Mouse (Mus musculus) MEL (cell line): Measurements from ENCODE around the gene Cdc14b. TPM values are rescaled to one million over a fixed set of nuclear protein-coding genes. Genes with fewer than 3 reads are reported as not detected.

ENCODE experiments used
- DNase-seq: peaks from one replicate; pipeline ENCODE4 v3.0.0; 2011; ENCODE audit warnings: low read depth, low spot score
- H3K27ac ChIP-seq: 2 replicates; pipeline ENCODE4 v1.5.1; 2012; ENCODE audit warnings: low read depth, mild to moderate bottlenecking, control low read depth, low read length, moderate library complexity; ENCODE audit not compliant: control insufficient read depth
- H3K27me3 ChIP-seq, 2 experiments: fragments of 150-350 bp in 1 of 2; sonication (generic) in 1 of 2; 2 replicates each; pipeline ENCODE4 v1.6.1; 2012; ENCODE audit warnings: low read length in 2 of 2, mild to moderate bottlenecking in 2 of 2, improper control_type of control experiment in 1 of 2, moderate library complexity in 1 of 2; ENCODE audit not compliant: insufficient read depth in 2 of 2, control insufficient read depth in 1 of 2
- H3K36me3 ChIP-seq, 2 experiments: 2 replicates each; pipeline ENCODE4 v1.6.1; 2012 to 2014; ENCODE audit warnings: low read length in 2 of 2, improper control_type of control experiment in 1 of 2, inconsistent platforms in 1 of 2, mild to moderate bottlenecking in 1 of 2; ENCODE audit not compliant: insufficient read depth in 2 of 2, control insufficient read depth in 1 of 2
- H3K4me1 ChIP-seq, 2 experiments: fragments of 150-350 bp in 1 of 2; sonication (generic) in 1 of 2; 2 replicates each; pipeline ENCODE4 v1.6.1; 2012; ENCODE audit warnings: low read length in 2 of 2, improper control_type of control experiment in 1 of 2, mild to moderate bottlenecking in 1 of 2; ENCODE audit not compliant: insufficient read depth in 2 of 2, control insufficient read depth in 1 of 2
- H3K4me3 ChIP-seq, 2 experiments: fragments of 150-350 bp in 1 of 2; sonication (generic) in 1 of 2; 2 replicates each; pipeline ENCODE4 v1.5.1; 2012; ENCODE audit warnings: low read depth in 2 of 2, low read length in 2 of 2, mild to moderate bottlenecking in 2 of 2, moderate library complexity in 2 of 2, control low read depth in 1 of 2, improper control_type of control experiment in 1 of 2; ENCODE audit not compliant: control insufficient read depth in 1 of 2, insufficient read depth in 1 of 2
- H3K79me2 ChIP-seq: 2 replicates; pipeline ENCODE4 v1.6.1; 2012; ENCODE audit warnings: mild to moderate bottlenecking, low read length, moderate library complexity; ENCODE audit not compliant: control insufficient read depth, poor library complexity, insufficient read depth
- H3K9ac ChIP-seq: 2 replicates; pipeline ENCODE4 v1.6.1; 2012; ENCODE audit warnings: low read depth, mild to moderate bottlenecking, control low read depth, low read length, moderate library complexity; ENCODE audit not compliant: control insufficient read depth, poor library complexity, severe bottlenecking
- H3K9me3 ChIP-seq: fragments of 150-350 bp; sonication (generic); replicated peaks from 2 replicates; pipeline ENCODE4 v1.6.1; 2012; ENCODE audit warnings: mild to moderate bottlenecking, low read length, improper control_type of control experiment, moderate library complexity; ENCODE audit not compliant: insufficient read depth
- BHLHE40 ChIP-seq: IDR thresholded peaks from 2 replicates; pipeline ENCODE4 v1.6.1; 2012; ENCODE audit warnings: low read depth, mild to moderate bottlenecking, inconsistent platforms, low read length, improper control_type of control experiment, borderline replicate concordance
- CHD1 ChIP-seq: IDR thresholded peaks from 2 replicates; pipeline ENCODE4 v1.6.1; 2012; ENCODE audit warnings: low read depth, mild to moderate bottlenecking, inconsistent platforms, low read length, improper control_type of control experiment
- CTCF ChIP-seq, 3 experiments: IDR thresholded peaks in 2 of 3; conservative IDR thresholded peaks in 1 of 3; 2 replicates each; pipeline ENCODE4 v1.5.1; 2011 to 2012; ENCODE audit warnings: low read length in 3 of 3, low read depth in 2 of 3, mild to moderate bottlenecking in 2 of 3, improper control_type of control experiment in 1 of 3, inconsistent platforms in 1 of 3, mixed read lengths in 1 of 3, moderate library complexity in 1 of 3; ENCODE audit not compliant: control insufficient read depth in 1 of 3, insufficient read depth in 1 of 3, poor library complexity in 1 of 3, severe bottlenecking in 1 of 3
- EP300 ChIP-seq, 2 experiments: IDR thresholded peaks; 2 replicates each; pipeline ENCODE4 v1.6.1; 2011; ENCODE audit warnings: improper control_type of control experiment in 2 of 2, low read length in 2 of 2, low read depth in 1 of 2, mild to moderate bottlenecking in 1 of 2
- ETS1 ChIP-seq: IDR thresholded peaks from 2 replicates; pipeline ENCODE4 v1.6.1; 2012; ENCODE audit warnings: low read depth, mild to moderate bottlenecking, inconsistent platforms, low read length, improper control_type of control experiment, moderate library complexity
- JUND ChIP-seq: IDR thresholded peaks from 2 replicates; pipeline ENCODE4 v1.6.1; 2011; ENCODE audit warnings: low read depth, mild to moderate bottlenecking, improper control_type of control experiment, low read length
- MAX ChIP-seq: IDR thresholded peaks from 2 replicates; pipeline ENCODE4 v1.6.1; 2011; ENCODE audit warnings: low read length, improper control_type of control experiment
- MXI1 ChIP-seq: IDR thresholded peaks from 2 replicates; pipeline ENCODE4 v1.6.1; 2011; ENCODE audit warnings: mild to moderate bottlenecking, low read depth, low read length, improper control_type of control experiment
- MYC ChIP-seq: IDR thresholded peaks from 2 replicates; pipeline ENCODE4 v1.6.1; 2011; ENCODE audit warnings: low read depth, mild to moderate bottlenecking, low read length, improper control_type of control experiment, moderate library complexity
- NRF1 ChIP-seq: IDR thresholded peaks from 2 replicates; pipeline ENCODE4 v1.6.1; 2014; ENCODE audit warnings: low read depth, mild to moderate bottlenecking, inconsistent platforms, low read length, improper control_type of control experiment, moderate library complexity; ENCODE audit not compliant: poor library complexity, insufficient read depth, severe bottlenecking
- POLR2A ChIP-seq, 2 experiments: IDR thresholded peaks; 2 replicates each; pipeline ENCODE4 v1.6.1; 2011 to 2012; ENCODE audit warnings: low read length in 2 of 2, mild to moderate bottlenecking in 2 of 2, control low read depth in 1 of 2, improper control_type of control experiment in 1 of 2, low read depth in 1 of 2, moderate library complexity in 1 of 2; ENCODE audit not compliant: control insufficient read depth in 1 of 2, insufficient read depth in 1 of 2, poor library complexity in 1 of 2
- POLR2AphosphoS2 ChIP-seq: IDR thresholded peaks from 2 replicates; pipeline ENCODE4 v1.6.1; 2011; ENCODE audit warnings: low read length, improper control_type of control experiment
- POLR2AphosphoS5 ChIP-seq: IDR thresholded peaks from 2 replicates; pipeline ENCODE4 v1.6.1; 2012; ENCODE audit warnings: low read depth, borderline replicate concordance, mild to moderate bottlenecking, inconsistent platforms, low read length, moderate library complexity, mixed read lengths
- RAD21 ChIP-seq: IDR thresholded peaks from 2 replicates; pipeline ENCODE4 v1.6.1; 2011; ENCODE audit warnings: mild to moderate bottlenecking, low read depth, low read length, improper control_type of control experiment
- SIN3A ChIP-seq: IDR thresholded peaks from 2 replicates; pipeline ENCODE4 v1.6.1; 2012; ENCODE audit warnings: low read length, improper control_type of control experiment, inconsistent platforms
- SMC3 ChIP-seq: IDR thresholded peaks from 2 replicates; pipeline ENCODE4 v1.6.1; 2011; ENCODE audit warnings: low read depth, low read length, improper control_type of control experiment
- TAL1 ChIP-seq: IDR thresholded peaks from 2 replicates; pipeline ENCODE4 v1.6.1; 2012; ENCODE audit warnings: mild to moderate bottlenecking, inconsistent platforms, low read length, moderate library complexity, mixed read lengths
- TBP ChIP-seq: IDR thresholded peaks from 2 replicates; pipeline ENCODE4 v1.8.0; 2011; ENCODE audit warnings: low read depth, low read length, improper control_type of control experiment
- TCF12 ChIP-seq: IDR thresholded peaks from 2 replicates; pipeline ENCODE4 v1.6.1; 2014; ENCODE audit warnings: low read depth, mild to moderate bottlenecking, inconsistent platforms, low read length, improper control_type of control experiment, moderate library complexity
- UBTF ChIP-seq: IDR thresholded peaks from 2 replicates; pipeline ENCODE4 v1.6.1; 2012; ENCODE audit warnings: low read depth, mild to moderate bottlenecking, inconsistent platforms, low read length, improper control_type of control experiment, moderate library complexity, borderline replicate concordance; ENCODE audit not compliant: insufficient read depth
- USF1 ChIP-seq: IDR thresholded peaks from 2 replicates; pipeline ENCODE4 v1.6.1; 2014; ENCODE audit warnings: low read depth, mild to moderate bottlenecking, inconsistent platforms, low read length, improper control_type of control experiment, moderate library complexity
- USF2 ChIP-seq, 2 experiments: IDR thresholded peaks; 2 replicates each; pipeline ENCODE4 v1.6.1; 2011 to 2012; ENCODE audit warnings: improper control_type of control experiment in 2 of 2, low read length in 2 of 2, borderline replicate concordance in 1 of 2, inconsistent platforms in 1 of 2, low read depth in 1 of 2, mild to moderate bottlenecking in 1 of 2; ENCODE audit not compliant: insufficient read depth in 1 of 2
- ZC3H11A ChIP-seq: IDR thresholded peaks from 2 replicates; pipeline ENCODE4 v1.6.1; 2012; ENCODE audit warnings: low read depth, mild to moderate bottlenecking, inconsistent platforms, low read length, improper control_type of control experiment
- ZKSCAN1 ChIP-seq: IDR thresholded peaks from 2 replicates; pipeline ENCODE4 v1.6.1; 2012; ENCODE audit warnings: low read depth, mild to moderate bottlenecking, inconsistent platforms, low read length, improper control_type of control experiment, moderate library complexity
- polyA plus RNA-seq, 2 experiments: library from polyadenylated mRNA; stranded (reverse) in 1 of 2; unstranded in 1 of 2; fragments of >175 nt in 1 of 2; fragments of >200 nt in 1 of 2; gene quantifications; 2 replicates each; pipeline versions ENCODE4 v1.2.1 to v1.2.4; 2012; ENCODE audit warnings: low replicate concordance in 2 of 2, low read depth in 1 of 2; ENCODE audit not compliant: insufficient read length in 2 of 2, insufficient read depth in 1 of 2, missing spikeins in 1 of 2
- total RNA-seq: library from RNA; depleted of rRNA; stranded (reverse); fragments of 300-350 nt; gene quantifications from 2 replicates; pipeline ENCODE4 v1.2.3, GENCODE M21; 2012

Gene Cdc14b
- total and polyA plus RNA-seq, 3 experiments, result 18.7 to 28.3 TPM; not detected in 1

- Histone ChIP-seq H3K79me2 (no peaks in the 10 kb centered on the region; the same call in 1 of the 2 replicates), H3K27ac (no peak overlapping the region), H3K4me3 (no peak overlapping the region), H3K36me3 (peaks cover 0 to 2% of the 10 kb centered on the region in 2 experiments; a peak in 2 of 4 replicates), H3K9me3 (no peaks in the 10 kb centered on the region), H3K27me3 (no peaks in the 10 kb centered on the region), H3K4me1 (0 out of 4 replicates have a peak, but pooled peaks cover 0 to 2% of the 10 kb centered on the region in 2 experiments), H3K9ac (no peak overlapping the region)
- DNase-seq, result no peak
- no peak for TF ChIP-seq TBP
- TF ChIP-seq SIN3A, result no peak
- no peak for TF ChIP-seq MAX
- TF ChIP-seq USF1, result no peak
- TF ChIP-seq CHD1, result no peak
- TF ChIP-seq POLR2AphosphoS5, result no peak
- no peak for TF ChIP-seq USF2 (IDR thresholded peaks at IDR 0.05; ENCODE audit: borderline replicate concordance in 1 of 2, insufficient read depth in 1 of 2, low read depth in 1 of 2, low read length in 2 of 2)
- TF ChIP-seq NRF1, result no peak
- TF ChIP-seq EP300 (IDR thresholded peaks at IDR 0.05; ENCODE audit: low read depth in 1 of 2, low read length in 2 of 2), result no peak
- TF ChIP-seq BHLHE40, result no peak
These were observed 66.9 kb downstream of the Cdc14b start for GRCm38 (mm10) chr13:64208146-64208545.

GRCm38 (mm10) chr13:64205186-64205585 is 69.9 kb downstream of the Cdc14b start:
- DNase-seq, result no peak
- peaks cover 3 to 9% of the 10 kb centered on the region in 2 experiments for H3K4me1 ChIP-seq
- no peak for TF ChIP-seq TAL1
- TF ChIP-seq CTCF (IDR thresholded peaks at IDR 0.05 in 2 of 3, conservative IDR thresholded peaks at IDR 0.05 in 1 of 3; ENCODE audit: control insufficient read depth in 1 of 3, insufficient read depth in 1 of 3, low read depth in 2 of 3, low read length in 3 of 3, poor library complexity in 1 of 3, severe bottlenecking in 1 of 3), result peak in 1 of 3 experiments; percentile 10; a peak in 1 of 6 replicates
- no peak for TF ChIP-seq MXI1
- TF ChIP-seq POLR2AphosphoS2, result no peak
- TF ChIP-seq NRF1, result no peak
- TF ChIP-seq CHD1, result no peak
- TF ChIP-seq JUND, result no peak
- H3K4me3 ChIP-seq, result no peak overlapping the region
- no peaks in the 10 kb centered on the region for H3K9me3 ChIP-seq
- H3K79me2 ChIP-seq, result no peaks in the 10 kb centered on the region
- H3K27me3 ChIP-seq, result no peaks in the 10 kb centered on the region
- peaks cover 0 to 9% of the 10 kb centered on the region in 2 experiments; a peak in 3 of 4 replicates for H3K36me3 ChIP-seq
- H3K27ac ChIP-seq, result no peak overlapping the region
- H3K9ac ChIP-seq, result no peak overlapping the region

- Histone ChIP-seq H3K9ac (no peak overlapping the region), H3K4me3 (no peak overlapping the region), H3K36me3 (peaks cover 0 to 9% of the 10 kb centered on the region in 2 experiments; a peak in 3 of 4 replicates), H3K9me3 (no peaks in the 10 kb centered on the region), H3K27me3 (no peaks in the 10 kb centered on the region), H3K79me2 (no peaks in the 10 kb centered on the region), H3K4me1 (peaks cover 3 to 9% of the 10 kb centered on the region in 2 experiments), H3K27ac (no peak overlapping the region)
- DNase-seq, result no peak
- TF ChIP-seq POLR2A (IDR thresholded peaks at IDR 0.05; ENCODE audit: control insufficient read depth in 1 of 2, insufficient read depth in 1 of 2, low read depth in 1 of 2, low read length in 2 of 2, poor library complexity in 1 of 2), result no peak
- TF ChIP-seq USF2 (IDR thresholded peaks at IDR 0.05; ENCODE audit: borderline replicate concordance in 1 of 2, insufficient read depth in 1 of 2, low read depth in 1 of 2, low read length in 2 of 2), result no peak
- TF ChIP-seq RAD21, result no peak
- no peak for TF ChIP-seq MXI1
- no peak for TF ChIP-seq TCF12
- no peak for TF ChIP-seq UBTF
- no peak for TF ChIP-seq ZC3H11A
- no peak for TF ChIP-seq USF1
- TF ChIP-seq ZKSCAN1, result no peak
- TF ChIP-seq CTCF (IDR thresholded peaks at IDR 0.05 in 2 of 3, conservative IDR thresholded peaks at IDR 0.05 in 1 of 3; ENCODE audit: control insufficient read depth in 1 of 3, insufficient read depth in 1 of 3, low read depth in 2 of 3, low read length in 3 of 3, poor library complexity in 1 of 3, severe bottlenecking in 1 of 3), result no peak
- no peak for TF ChIP-seq ETS1
- no peak for TF ChIP-seq BHLHE40
- TF ChIP-seq MYC, result no peak
- TF ChIP-seq POLR2AphosphoS5, result no peak
- no peak for TF ChIP-seq SMC3
These were observed 70.4 kb downstream of the Cdc14b start for GRCm38 (mm10) chr13:64204726-64205125.
